Mouse (Mus musculus) urinary bladder, postnatal 36 days (tissue): ENCODE measurements around the gene Gins2.

Experiments
- DNase-seq, 2 experiments: peaks; one replicate each; pipeline ENCODE4 v3.0.0; 2022; ENCODE audit warnings: low spot score in 2 of 2, mixed read lengths in 1 of 2

The Gins2 gene

GRCm38 (mm10) chr8:120548313-120548761 is 40.8 kb downstream of the Gins2 start:
- no peak for DNase-seq

GRCm38 (mm10) chr8:120547562-120547961 is 41.5 kb downstream of the Gins2 start:
- no peak for DNase-seq

- DNase-seq: no peak
Observed at GRCm38 (mm10) chr8:120544155-120544554, 44.9 kb downstream of the Gins2 start.

GRCm38 (mm10) chr8:120543416-120544055 is 45.6 kb downstream of the Gins2 start:
- no peak for DNase-seq

- DNase-seq: no peak
Observed at GRCm38 (mm10) chr8:120542995-120543394, 46.1 kb downstream of the Gins2 start.

GRCm38 (mm10) chr8:120539775-120540625 is 49.1 kb downstream of the Gins2 start:
- no peak for DNase-seq

- peak in 1 of 2 experiments; percentile 40 for DNase-seq
Observed at GRCm38 (mm10) chr8:120539381-120539774, 49.7 kb downstream of the Gins2 start.

- DNase-seq: peak; percentile 79 to 91
Observed at GRCm38 (mm10) chr8:120538397-120539240, 50.5 kb downstream of the Gins2 start.

- DNase-seq: peak in 1 of 2 experiments; percentile 57
Observed at GRCm38 (mm10) chr8:120537818-120538396, 51.2 kb downstream of the Gins2 start.

GRCm38 (mm10) chr8:120537207-120537817 is 51.8 kb downstream of the Gins2 start:
- peak; percentile 79 to 89 for DNase-seq

GRCm38 (mm10) chr8:120536306-120537206 is 52.5 kb downstream of the Gins2 start:
- DNase-seq: peak; percentile 32 to 39

GRCm38 (mm10) chr8:120535452-120536305 is 53.4 kb downstream of the Gins2 start:
- DNase-seq: peak; percentile 41 to 47

GRCm38 (mm10) chr8:120534504-120535368 is 54.4 kb downstream of the Gins2 start:
- DNase-seq: peak; percentile 73 to 80

- DNase-seq: no peak
Observed at GRCm38 (mm10) chr8:120534080-120534479, 55.0 kb downstream of the Gins2 start.

GRCm38 (mm10) chr8:120533380-120533779 is 55.7 kb downstream of the Gins2 start:
- no peak for DNase-seq

- DNase-seq: no peak
Observed at GRCm38 (mm10) chr8:120532517-120533215, 56.4 kb downstream of the Gins2 start.

GRCm38 (mm10) chr8:120531775-120532516 is 57.2 kb downstream of the Gins2 start:
- no peak for DNase-seq
